Mouse (Mus musculus) adipocyte (in vitro differentiated cells): ENCODE data around the gene Afmid.
A peak's percentile ranks its signal among the peaks of the same experiment; 100 is the strongest.
"Not testable (repeated sequence)": the region's sequence is repeated elsewhere in the genome, so short reads cannot be mapped to it uniquely, and the experiment has no call there.

Source experiments
- DNase-seq: peaks from one replicate; pipeline ENCODE4 v3.0.0-alpha.2; 2016; ENCODE audit warnings: low spot score

Afmid gene

GRCm38 (mm10) chr11:117825333-117826101 is at the start of gene Afmid, which contains the start of gene Tk1:
Afmid (plus strand) TSS chr11:117825924.
Tk1 (minus strand) TSS chr11:117826092.
- peak; percentile 88 for DNase-seq

GRCm38 (mm10) chr11:117776085-117776792 is 49.5 kb upstream of the Afmid start:
- no peak for DNase-seq

GRCm38 (mm10) chr11:117777111-117777510 is 48.6 kb upstream of the Afmid start:
- no peak for DNase-seq

- peak; percentile 10 for DNase-seq
Observed at GRCm38 (mm10) chr11:117778031-117778430, 47.7 kb upstream of the Afmid start.

GRCm38 (mm10) chr11:117778851-117779433 is 46.8 kb upstream of the Afmid start:
- DNase-seq = peak; percentile 41

- DNase-seq = peak; percentile 56
Observed at GRCm38 (mm10) chr11:117779434-117780198, 46.1 kb upstream of the Afmid start.

GRCm38 (mm10) chr11:117780199-117780515 is 45.6 kb upstream of the Afmid start:
- DNase-seq = peak; percentile 14

GRCm38 (mm10) chr11:117780582-117781111 is 45.1 kb upstream of the Afmid start:
- peak; percentile 88 for DNase-seq

- DNase-seq = peak; percentile 49
Observed at GRCm38 (mm10) chr11:117781199-117781821, 44.4 kb upstream of the Afmid start.

- no peak for DNase-seq
Observed at GRCm38 (mm10) chr11:117781993-117782704, 43.6 kb upstream of the Afmid start, which contains the start of the genes Tmc8 and Tmc6. Tmc8 (plus strand) TSS chr11:117782076. Tmc6 (minus strand) TSS chr11:117782198.

- DNase-seq = no peak
Observed at GRCm38 (mm10) chr11:117782705-117783034, 43.1 kb upstream of the Afmid start.

- DNase-seq = no peak
Observed at GRCm38 (mm10) chr11:117783089-117783488, 42.6 kb upstream of the Afmid start.

GRCm38 (mm10) chr11:117783683-117784309 is 41.9 kb upstream of the Afmid start:
- DNase-seq = no peak

- DNase-seq = no peak
Observed at GRCm38 (mm10) chr11:117786294-117786693, 39.4 kb upstream of the Afmid start.

- not testable (repeated sequence) for DNase-seq
Observed at GRCm38 (mm10) chr11:117788481-117788880, 37.2 kb upstream of the Afmid start.

GRCm38 (mm10) chr11:117790286-117790685 is 35.4 kb upstream of the Afmid start:
- peak; percentile 46 for DNase-seq

- DNase-seq = no peak
Observed at GRCm38 (mm10) chr11:117790703-117791440, 34.9 kb upstream of the Afmid start.

- no peak for DNase-seq
Observed at GRCm38 (mm10) chr11:117791441-117791761, 34.3 kb upstream of the Afmid start.

- DNase-seq = no peak
Observed at GRCm38 (mm10) chr11:117792281-117792888, 33.3 kb upstream of the Afmid start.
